Mouse (Mus musculus): ENCODE measurements at regions not wholly inside any gene's neighbourhood (a gene's known extent, or its start where the extent isn't known, plus 50 kb on each side); places are given as distances from the start of the nearest gene placed in this dataset.

GRCm38 (mm10) chr11:24843839-24844738, 766.2 kb downstream of the Bcl11a start:
- no peak for TF ChIP-seq EP300 (optimal IDR thresholded peaks at IDR 0.05)
- no peak for TF ChIP-seq CTCF (IDR thresholded peaks at IDR 0.05; ENCODE audit: low read depth)

Measured in stomach, postnatal 0 days (tissue).